Mouse (Mus musculus) spleen, embryonic (tissue): ENCODE results near the gene Vmn1r65.
"Not testable (repeated sequence)": the region's sequence is repeated elsewhere in the genome, so short reads cannot be mapped to it uniquely, and the experiment has no call there.

ENCODE experiments used
- CTCF ChIA-PET: fragments of 350-600 bp; sonication (Branson Sonifier 250); formaldehyde crosslinking; loops from one replicate; lab custom pipeline; 2022; lab: Charles Lee

The Vmn1r65 gene

GRCm38 (mm10) chr7:6010910-6011309 lies at the start of gene Vmn1r65:
Vmn1r65 (minus strand) TSS chr7:6011010.
- CTCF ChIA-PET: no interaction called here

DNA sequence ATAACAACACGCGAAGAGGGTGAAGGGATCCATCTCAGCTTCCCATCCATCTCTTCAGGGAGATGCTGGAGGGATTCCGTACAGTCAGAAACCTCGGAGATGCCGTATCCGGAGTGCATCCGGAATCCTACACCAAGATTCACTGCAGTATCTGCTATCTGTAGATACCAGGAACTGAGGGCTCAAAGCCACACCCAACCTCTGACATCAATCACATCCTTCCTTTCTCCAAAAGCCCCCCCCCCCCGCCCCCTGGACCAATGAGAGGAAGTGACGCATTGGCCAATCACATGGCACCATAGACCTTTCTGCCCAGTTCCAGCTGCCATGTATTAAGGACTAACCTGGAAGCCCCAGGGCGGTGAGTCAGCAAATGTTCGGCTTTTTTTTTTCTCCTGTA lies 34.1 kb upstream of the Vmn1r65 start, which contains the start of gene Nlrp4c:
Gene Nlrp4c (plus strand): TSS at position 301 of the 400 bp plus-strand sequence.
- CTCF ChIA-PET: no interaction called here

GRCm38 (mm10) chr7:5982426-5982825 lies 28.4 kb downstream of the Vmn1r65 start:
- CTCF ChIA-PET: not testable (repeated sequence)

- CTCF ChIA-PET: not testable (repeated sequence)
Observed at GRCm38 (mm10) chr7:5972546-5972945, 38.3 kb downstream of the Vmn1r65 start.
